Mouse (Mus musculus) liver, embryonic 12.5 days (tissue): ENCODE results near the gene Gpr35. TPM values are rescaled to one million over a fixed set of nuclear protein-coding genes. Genes with fewer than 3 reads are reported as not detected.
"Not testable (repeated sequence)": the region's sequence is repeated elsewhere in the genome, so short reads cannot be mapped to it uniquely, and the experiment has no call there.

Experiments
- ATAC-seq: fragments of 200-750 bp; cut with Nextera tagmentation; 2 replicates; pipeline ENCODE4 v1.8.0; 2017; ENCODE audit warnings: moderate number of reproducible peaks, mild to moderate bottlenecking, moderate library complexity
- H3K27ac ChIP-seq: fragments of 300-500 bp; sonication (generic); 2 replicates; pipeline ENCODE4 v1.5.1; 2016; ENCODE audit warnings: mild to moderate bottlenecking
- H3K27me3 ChIP-seq: fragments of 300-500 bp; sonication (generic); replicated peaks from 2 replicates; pipeline ENCODE4 v1.6.1; 2016; ENCODE audit warnings: mild to moderate bottlenecking, moderate library complexity
- H3K36me3 ChIP-seq: fragments of 300-500 bp; sonication (generic); 2 replicates; pipeline ENCODE4 v1.6.1; 2016; ENCODE audit warnings: mild to moderate bottlenecking, moderate library complexity
- H3K4me1 ChIP-seq: fragments of 300-500 bp; sonication (generic); 2 replicates; pipeline ENCODE4 v1.6.1; 2016
- H3K4me2 ChIP-seq: fragments of 300-500 bp; sonication (generic); 2 replicates; pipeline ENCODE4 v1.6.1; 2016; ENCODE audit warnings: mild to moderate bottlenecking, moderate library complexity
- H3K4me3 ChIP-seq: fragments of 300-500 bp; sonication (generic); 2 replicates; pipeline ENCODE4 v1.5.1; 2016; ENCODE audit warnings: mild to moderate bottlenecking, moderate library complexity
- H3K9ac ChIP-seq: fragments of 300-500 bp; sonication (generic); 2 replicates; pipeline ENCODE4 v1.6.1; 2016; ENCODE audit warnings: mild to moderate bottlenecking, moderate library complexity
- H3K9me3 ChIP-seq: fragments of 300-500 bp; sonication (generic); replicated peaks from 2 replicates; pipeline ENCODE4 v1.6.1; 2016; ENCODE audit warnings: mild to moderate bottlenecking, moderate library complexity
- WGBS: fragments of 180-500 bp; shearing (Covaris S2); methylation state at CpG from one replicate; pipeline ENCODE4 v1.1.7; 2016; ENCODE audit not compliant: insufficient replicate concordance; 5-methylcytosine and 5-hydroxymethylcytosine counted together
- polyA plus RNA-seq: library from polyadenylated mRNA; unstranded; fragments of >200 nt; fragmentation: Nextera tagmentation; extraction: Ambion mirVana; gene quantifications from 2 replicates; pipeline ENCODE4 v1.2.1, GENCODE M21; 2016

Gpr35 gene
- polyA plus RNA-seq, 1 experiment from 2014 or later: 0.51 TPM

GRCm38 (mm10) chr1:92970791-92971190 is 20.1 kb downstream of the Gpr35 start:
- not testable (repeated sequence) for H3K9me3 ChIP-seq, H3K27me3 ChIP-seq, H3K9ac ChIP-seq, H3K27ac ChIP-seq, H3K36me3 ChIP-seq, ATAC-seq, H3K4me3 ChIP-seq, H3K4me1 ChIP-seq, H3K4me2 ChIP-seq
- 78% methylated on average over 6 of the region's 6 CpGs for WGBS

GRCm38 (mm10) chr1:92971879-92972795 is 21.5 kb downstream of the Gpr35 start:
- Histone ChIP-seq H3K36me3 (no peaks in the 10 kb centered on the region), H3K4me3 (no peak overlapping the region), H3K4me2 (no peak overlapping the region), H3K27me3 (no peaks in the 10 kb centered on the region), H3K27ac (no peak overlapping the region), H3K9me3 (no peaks in the 10 kb centered on the region), H3K4me1 (0 out of 2 replicates have a peak, but pooled peaks cover 2% of the 10 kb centered on the region), H3K9ac (no peak overlapping the region)
- no peak for ATAC-seq
- WGBS: 52% methylated on average over 7 of the region's 7 CpGs

GRCm38 (mm10) chr1:92972854-92973253 is 22.2 kb downstream of the Gpr35 start:
- no peak overlapping the region for H3K27ac ChIP-seq
- H3K9me3 ChIP-seq: no peaks in the 10 kb centered on the region
- H3K4me1 ChIP-seq: 0 out of 2 replicates have a peak, but pooled peaks cover 2% of the 10 kb centered on the region
- H3K4me3 ChIP-seq: no peak overlapping the region
- 33% methylated on average over 1 of the region's 1 CpGs for WGBS
- ATAC-seq: no peak
- H3K9ac ChIP-seq: no peak overlapping the region
- H3K4me2 ChIP-seq: no peak overlapping the region
- no peaks in the 10 kb centered on the region for H3K27me3 ChIP-seq
- no peaks in the 10 kb centered on the region for H3K36me3 ChIP-seq

- H3K4me1 ChIP-seq: 0 out of 2 replicates have a peak, but pooled peaks cover 11% of the 10 kb centered on the region
- H3K36me3 ChIP-seq: no peaks in the 10 kb centered on the region
- WGBS: 45% methylated on average over 6 of the region's 6 CpGs
- H3K4me3 ChIP-seq: no peak overlapping the region
- H3K27ac ChIP-seq: no peak overlapping the region
- H3K9ac ChIP-seq: no peak overlapping the region
- H3K9me3 ChIP-seq: no peaks in the 10 kb centered on the region
- H3K27me3 ChIP-seq: peaks cover 6% of the 10 kb centered on the region; the same call in 1 of the 2 replicates
- no peak overlapping the region for H3K4me2 ChIP-seq
- no peak for ATAC-seq
Observed at GRCm38 (mm10) chr1:92976141-92976566, 25.5 kb downstream of the Gpr35 start.

GRCm38 (mm10) chr1:92978645-92979044 is 28.0 kb downstream of the Gpr35 start:
- H3K27ac ChIP-seq: no peak overlapping the region
- WGBS: 36% methylated on average over 7 of the region's 7 CpGs
- H3K27me3 ChIP-seq: peaks cover 6% of the 10 kb centered on the region; the same call in 1 of the 2 replicates
- no peak overlapping the region for H3K9ac ChIP-seq
- H3K9me3 ChIP-seq: no peaks in the 10 kb centered on the region
- no peak overlapping the region for H3K4me3 ChIP-seq
- H3K4me1 ChIP-seq: 0 out of 2 replicates have a peak, but pooled peaks cover 11% of the 10 kb centered on the region
- no peak overlapping the region for H3K4me2 ChIP-seq
- ATAC-seq: no peak
- H3K36me3 ChIP-seq: no peaks in the 10 kb centered on the region

- Histone ChIP-seq H3K4me2 (no peak overlapping the region), H3K4me3 (no peak overlapping the region), H3K36me3 (no peaks in the 10 kb centered on the region), H3K27me3 (peaks cover 6% of the 10 kb centered on the region; the same call in 1 of the 2 replicates), H3K9me3 (no peaks in the 10 kb centered on the region), H3K9ac (no peak overlapping the region), H3K4me1 (0 out of 2 replicates have a peak, but pooled peaks cover 11% of the 10 kb centered on the region), H3K27ac (no peak overlapping the region)
- 42% methylated on average over 11 of the region's 11 CpGs for WGBS
- ATAC-seq: no peak
Observed at GRCm38 (mm10) chr1:92979073-92979602, 28.5 kb downstream of the Gpr35 start.

GRCm38 (mm10) chr1:92981056-92981845 is 30.6 kb downstream of the Gpr35 start:
- H3K4me2 ChIP-seq: no peak overlapping the region
- H3K27ac ChIP-seq: no peak overlapping the region
- no peaks in the 10 kb centered on the region for H3K9me3 ChIP-seq
- no peak overlapping the region for H3K4me3 ChIP-seq
- no peaks in the 10 kb centered on the region for H3K36me3 ChIP-seq
- no peak for ATAC-seq
- H3K27me3 ChIP-seq: peaks cover 6% of the 10 kb centered on the region; the same call in 1 of the 2 replicates
- 61% methylated on average over 7 of the region's 7 CpGs for WGBS
- H3K4me1 ChIP-seq: 0 out of 2 replicates have a peak, but pooled peaks cover 8% of the 10 kb centered on the region
- no peak overlapping the region for H3K9ac ChIP-seq

- H3K27me3 ChIP-seq: peaks cover 6% of the 10 kb centered on the region; the same call in 1 of the 2 replicates
- H3K4me3 ChIP-seq: no peak overlapping the region
- no peaks in the 10 kb centered on the region for H3K36me3 ChIP-seq
- ATAC-seq: no peak
- H3K4me2 ChIP-seq: no peak overlapping the region
- H3K9me3 ChIP-seq: no peaks in the 10 kb centered on the region
- H3K4me1 ChIP-seq: 0 out of 2 replicates have a peak, but pooled peaks cover 8% of the 10 kb centered on the region
- H3K9ac ChIP-seq: no peak overlapping the region
- 88% methylated on average over 17 of the region's 17 CpGs for WGBS
- H3K27ac ChIP-seq: no peak overlapping the region
Observed at GRCm38 (mm10) chr1:92982931-92983605, 32.4 kb downstream of the Gpr35 start.

GRCm38 (mm10) chr1:92984999-92985398 is 34.3 kb downstream of the Gpr35 start:
- H3K4me3 ChIP-seq: no peak overlapping the region
- WGBS: 66% methylated on average over 5 of the region's 5 CpGs

GRCm38 (mm10) chr1:92988894-92989293 is 38.2 kb downstream of the Gpr35 start:
- ATAC-seq: no peak
- Histone ChIP-seq H3K4me1 (no peaks in the 10 kb centered on the region), H3K27ac (no peak overlapping the region), H3K9ac (no peak overlapping the region), H3K27me3 (no peaks in the 10 kb centered on the region), H3K36me3 (no peaks in the 10 kb centered on the region), H3K4me3 (no peak overlapping the region), H3K4me2 (no peak overlapping the region), H3K9me3 (no peaks in the 10 kb centered on the region)
- 67% methylated on average over 4 of the region's 4 CpGs for WGBS

More at GRCm38 (mm10) chr1:92984999-92985398, 34.3 kb downstream of the Gpr35 start:
- no peak for ATAC-seq
- Histone ChIP-seq H3K27me3 (no peaks in the 10 kb centered on the region), H3K27ac (no peak overlapping the region), H3K36me3 (no peaks in the 10 kb centered on the region), H3K9ac (no peak overlapping the region), H3K4me1 (no peaks in the 10 kb centered on the region), H3K4me2 (no peak overlapping the region), H3K9me3 (no peaks in the 10 kb centered on the region)

- no peak overlapping the region for H3K4me2 ChIP-seq
- H3K4me1 ChIP-seq: no peaks in the 10 kb centered on the region
- WGBS: 55% methylated on average over 4 of the region's 4 CpGs
- no peaks in the 10 kb centered on the region for H3K9me3 ChIP-seq
- no peak overlapping the region for H3K27ac ChIP-seq
- no peak overlapping the region for H3K4me3 ChIP-seq
- H3K27me3 ChIP-seq: no peaks in the 10 kb centered on the region
- ATAC-seq: no peak
- H3K36me3 ChIP-seq: no peaks in the 10 kb centered on the region
- no peak overlapping the region for H3K9ac ChIP-seq
Observed at GRCm38 (mm10) chr1:92989891-92990290, 39.2 kb downstream of the Gpr35 start.
